Mouse (Mus musculus) limb, embryonic 14.5 days (tissue): ENCODE results near the gene Pkn1. TPM values are rescaled to one million over a fixed set of nuclear protein-coding genes. Genes with fewer than 3 reads are reported as not detected.
A peak's percentile ranks its signal among the peaks of the same experiment; 100 is the strongest.

Source experiments
- ATAC-seq: fragments of 200-750 bp; cut with Nextera tagmentation; 2 replicates; pipeline ENCODE4 v1.8.0; 2017; ENCODE audit warnings: low read depth, moderate number of reproducible peaks, moderate TSS enrichment; ENCODE audit not compliant: low FRiP score
- DNase-seq: peaks from one replicate; pipeline ENCODE4 v3.0.0-alpha.2; 2015; ENCODE audit warnings: low spot score
- H3K27ac ChIP-seq: fragments of 300-500 bp; sonication (generic); replicated peaks from 2 replicates; pipeline ENCODE4 v1.5.1; 2014; ENCODE audit warnings: low read depth, mild to moderate bottlenecking, low read length, moderate library complexity, mixed read lengths
- H3K27me3 ChIP-seq: fragments of 300-500 bp; sonication (generic); 2 replicates; pipeline ENCODE4 v1.6.1; 2014; ENCODE audit warnings: low read length, mixed read lengths; ENCODE audit not compliant: control insufficient read depth, insufficient read depth
- H3K36me3 ChIP-seq: fragments of 300-500 bp; sonication (generic); 2 replicates; pipeline ENCODE4 v1.6.1; 2014; ENCODE audit warnings: mild to moderate bottlenecking, low read length, moderate library complexity, mixed read lengths; ENCODE audit not compliant: control insufficient read depth, insufficient read depth
- H3K4me1 ChIP-seq: fragments of 300-500 bp; sonication (generic); 2 replicates; pipeline ENCODE4 v1.6.1; 2014; ENCODE audit warnings: antibody characterized with exemption, low read length, mixed read lengths; ENCODE audit not compliant: control insufficient read depth, insufficient read depth
- H3K4me2 ChIP-seq: fragments of 300-500 bp; sonication (generic); replicated peaks from 2 replicates; pipeline ENCODE4 v1.6.1; 2014; ENCODE audit warnings: low read depth, mild to moderate bottlenecking, low read length, moderate library complexity; ENCODE audit not compliant: severe bottlenecking
- H3K4me3 ChIP-seq: fragments of 300-500 bp; sonication (generic); replicated peaks from 2 replicates; pipeline ENCODE4 v1.5.1; 2014; ENCODE audit warnings: low read length
- H3K9ac ChIP-seq: fragments of 300-500 bp; sonication (generic); 2 replicates; pipeline ENCODE4 v1.6.1; 2014; ENCODE audit warnings: mild to moderate bottlenecking, low read depth, low read length, moderate library complexity; ENCODE audit not compliant: severe bottlenecking
- H3K9me3 ChIP-seq: fragments of 300-500 bp; sonication (generic); 2 replicates; pipeline ENCODE4 v1.6.1; 2016; ENCODE audit warnings: low read length; ENCODE audit not compliant: control insufficient read depth
- POLR2A ChIP-seq: fragments of 200-500 bp; IDR thresholded peaks from 2 replicates; pipeline ENCODE4 v1.8.0; 2012; ENCODE audit warnings: inconsistent platforms, mild to moderate bottlenecking, moderate library complexity, borderline replicate concordance; ENCODE audit not compliant: insufficient read depth, insufficient read length; ENCODE audit errors: extremely low read depth
- WGBS: fragments of 180-500 bp; shearing (Covaris S2); extraction: QIAGEN DNeasy Blood & Tissue Kit; methylation state at CpG from one replicate; pipeline ENCODE4 v1.1.7; 2014; 5-methylcytosine and 5-hydroxymethylcytosine counted together
- polyA plus RNA-seq, 2 experiments: library from polyadenylated mRNA; depleted of rRNA in 1 of 2; stranded (reverse) in 1 of 2; unstranded in 1 of 2; fragments of >200 nt; fragmentation: Nextera tagmentation in 1 of 2; extraction: Ambion mirVana in 1 of 2; gene quantifications; 2 replicates each; pipeline versions ENCODE4 v1.2.1 to v1.2.3; 2012 to 2014

Gene Pkn1
- polyA plus RNA-seq, 2 experiments, result 24.3 to 46.9 TPM

DNA sequence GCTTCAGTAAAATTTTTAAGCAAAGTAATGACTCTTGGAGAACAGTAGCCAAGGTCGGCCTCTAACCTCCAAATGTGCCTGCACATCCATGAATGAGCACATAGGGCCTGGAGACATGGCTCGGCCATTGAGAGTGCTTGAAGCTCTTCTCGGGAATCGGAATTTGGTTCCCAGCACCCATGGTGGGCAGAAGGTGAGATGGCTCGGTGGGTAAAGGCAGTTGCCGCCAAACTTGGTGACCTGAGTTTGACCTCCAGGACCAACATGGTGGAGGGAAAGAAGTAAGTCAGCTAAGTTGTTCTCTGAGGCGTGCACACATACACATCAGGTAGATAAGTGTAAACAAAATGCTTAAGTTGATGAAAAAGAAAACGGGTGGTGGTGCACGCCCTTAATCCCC, 42.9 kb downstream of the Pkn1 start:
- no peaks in the 10 kb centered on the region for H3K9me3 ChIP-seq
- no peak overlapping the region for H3K27ac ChIP-seq
- WGBS, result 92% methylated on average over 9 of the region's 9 CpGs
- ATAC-seq, result no peak
- peaks cover 23% of the 10 kb centered on the region for H3K4me1 ChIP-seq
- H3K36me3 ChIP-seq, result peaks cover 14% of the 10 kb centered on the region
- no peak for DNase-seq
- H3K4me3 ChIP-seq, result no peak overlapping the region
- TF ChIP-seq POLR2A, result no peak
- H3K4me2 ChIP-seq, result no peak overlapping the region
- H3K27me3 ChIP-seq, result no peaks in the 10 kb centered on the region
- no peak overlapping the region for H3K9ac ChIP-seq

DNA sequence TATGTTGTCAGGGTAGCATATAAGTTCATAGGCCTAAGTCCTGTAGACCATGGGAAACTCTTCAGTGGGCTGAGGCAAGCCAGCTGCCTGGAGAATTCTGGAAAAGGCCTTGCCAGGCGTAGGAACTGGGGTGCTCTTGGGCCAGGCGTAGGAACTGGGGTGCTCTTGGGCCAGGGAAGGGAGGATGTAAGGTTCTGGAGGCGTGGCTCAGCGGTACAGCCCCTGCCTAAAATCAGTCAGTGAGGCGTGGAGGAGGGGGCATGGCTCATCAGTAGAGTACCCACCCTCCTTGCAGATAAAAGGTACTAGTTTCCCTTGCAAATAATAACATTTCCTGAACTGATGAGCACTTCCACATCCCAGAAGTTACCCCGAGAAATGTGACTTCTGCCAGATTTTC, 44.3 kb downstream of the Pkn1 start:
- Histone ChIP-seq H3K27ac (no peak overlapping the region), H3K9ac (no peak overlapping the region), H3K27me3 (no peaks in the 10 kb centered on the region), H3K4me1 (peaks cover 12% of the 10 kb centered on the region), H3K4me2 (no peak overlapping the region), H3K36me3 (peaks cover 14% of the 10 kb centered on the region), H3K4me3 (no peak overlapping the region), H3K9me3 (no peaks in the 10 kb centered on the region)
- WGBS, result 93% methylated on average over 6 of the region's 6 CpGs
- DNase-seq (no peak), ATAC-seq (no peak)
- TF ChIP-seq POLR2A, result no peak

DNA sequence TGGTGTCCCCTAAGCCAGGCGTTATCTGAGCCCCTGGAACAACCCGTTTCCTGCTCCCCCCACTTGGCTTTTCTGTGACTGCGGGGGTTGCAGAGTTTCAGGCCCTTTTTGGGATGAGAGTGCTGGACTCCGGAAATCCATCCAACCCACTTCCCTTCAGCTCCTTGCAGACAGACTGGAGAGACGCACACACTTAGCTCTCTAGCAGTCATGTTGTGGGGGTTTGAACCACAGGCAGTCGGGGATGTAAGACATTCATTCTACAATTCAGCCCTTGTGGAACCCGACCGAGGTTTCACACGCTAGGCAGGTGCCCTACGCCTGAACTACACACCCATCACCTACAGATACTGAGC, 45.3 kb downstream of the Pkn1 start:
- 42% methylated on average over 10 of the region's 10 CpGs for WGBS
- H3K4me3 ChIP-seq, result peak overlapping the region; percentile 89
- peaks cover 12% of the 10 kb centered on the region for H3K4me1 ChIP-seq
- TF ChIP-seq POLR2A, result no peak
- H3K9me3 ChIP-seq, result no peaks in the 10 kb centered on the region
- peaks cover 14% of the 10 kb centered on the region for H3K36me3 ChIP-seq
- H3K27ac ChIP-seq, result 0 out of 2 replicates have a peak overlapping the region, but pooled peaks have one; percentile 15
- DNase-seq (no peak), ATAC-seq (no peak)
- peak overlapping the region; percentile 82 for H3K4me2 ChIP-seq
- H3K9ac ChIP-seq, result peak overlapping the region; percentile 78
- no peaks in the 10 kb centered on the region for H3K27me3 ChIP-seq

DNA sequence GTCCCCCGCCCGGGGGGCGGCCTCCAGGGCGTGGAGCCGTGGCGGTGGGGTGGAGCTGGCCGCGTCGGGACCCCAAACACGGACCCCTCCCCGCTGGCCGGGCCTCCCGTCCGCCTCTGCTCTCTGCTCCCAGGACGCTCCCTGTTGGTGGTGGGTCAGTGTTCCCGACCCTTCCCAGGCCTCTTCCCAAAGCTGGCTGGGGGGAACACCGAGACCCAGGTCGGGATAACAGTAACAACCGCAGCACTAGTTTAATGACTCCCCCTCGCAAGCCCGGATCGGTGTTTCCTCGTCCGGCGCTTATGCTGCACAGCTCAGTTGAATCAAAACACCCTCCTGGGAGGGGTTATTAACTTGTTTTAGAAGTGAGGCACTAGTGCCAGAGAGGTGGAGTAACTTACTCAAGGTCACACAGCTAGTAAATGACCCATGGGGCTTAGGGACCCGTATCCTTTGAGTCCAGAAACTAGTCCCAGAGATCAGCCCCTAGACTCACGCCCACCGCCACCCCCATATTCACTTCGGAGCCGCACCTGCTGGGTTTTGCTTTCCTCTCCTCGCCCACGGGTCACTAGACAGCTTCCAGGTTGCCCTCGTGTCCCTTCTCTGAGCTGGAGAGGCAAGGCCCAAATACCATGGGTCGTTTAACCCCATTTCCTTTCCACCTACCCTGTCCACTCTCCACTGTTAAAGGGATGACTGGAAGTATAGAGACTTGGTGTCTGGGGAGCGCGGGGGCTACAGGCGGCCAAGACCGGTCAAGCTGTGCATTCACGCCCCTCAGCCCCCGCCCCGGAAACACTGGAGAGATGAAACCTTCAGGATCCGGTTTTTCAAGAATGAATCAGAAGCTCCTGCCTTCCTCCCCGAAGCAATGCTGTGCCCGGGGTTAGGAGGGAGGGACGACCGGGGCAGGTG, 46.0 kb downstream of the Pkn1 start:
- H3K4me1 ChIP-seq, result peaks cover 12% of the 10 kb centered on the region
- ATAC-seq, result peak; percentile 51
- peaks cover 14% of the 10 kb centered on the region for H3K36me3 ChIP-seq
- 1% methylated on average over 29 of the region's 46 CpGs for WGBS
- DNase-seq, result no peak
- H3K27ac ChIP-seq, result 0 out of 2 replicates have a peak overlapping the region, but pooled peaks have one; percentile 40
- no peaks in the 10 kb centered on the region for H3K27me3 ChIP-seq
- TF ChIP-seq POLR2A, result no peak
- H3K9ac ChIP-seq, result peak overlapping the region; percentile 78
- peak overlapping the region; percentile 89 for H3K4me3 ChIP-seq
- no peaks in the 10 kb centered on the region for H3K9me3 ChIP-seq
- H3K4me2 ChIP-seq, result peak overlapping the region; percentile 82

DNA sequence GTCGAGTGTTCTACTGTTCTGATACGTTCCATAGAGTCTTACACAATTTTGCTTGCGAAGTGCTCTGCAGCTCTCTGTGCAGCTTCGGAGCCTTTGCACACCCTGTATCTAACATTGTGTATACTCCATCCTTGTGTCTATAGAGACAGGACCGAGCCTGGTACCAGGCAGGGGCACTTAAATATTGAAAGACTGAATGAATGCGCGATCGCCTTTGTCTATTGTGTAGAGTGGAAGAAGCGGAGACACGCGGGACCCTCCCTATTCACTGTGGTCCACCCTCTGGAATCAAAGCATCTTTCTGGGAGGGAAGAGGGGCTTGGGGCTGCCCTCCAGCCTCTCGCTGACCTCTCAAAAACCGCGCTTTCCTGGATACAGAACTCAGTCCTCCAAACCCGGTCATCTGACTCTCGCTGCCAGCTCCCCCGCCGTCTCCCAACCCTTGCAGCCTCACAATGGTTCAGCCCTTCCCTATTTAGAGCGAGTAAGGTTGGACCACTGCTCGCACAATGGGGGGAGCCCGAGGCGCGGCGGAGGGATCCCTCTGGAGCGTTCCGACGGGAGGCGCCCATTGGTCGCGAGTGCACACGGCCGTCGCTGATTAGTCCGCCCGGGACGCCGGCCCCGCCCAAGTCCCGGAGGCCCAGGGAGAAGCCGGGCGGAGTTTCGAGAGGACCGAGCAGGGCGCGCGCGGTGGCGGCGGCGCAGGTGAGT, 46.8 kb downstream of the Pkn1 start, which contains the start of gene Gipc1:
Gene Gipc1 (plus strand): TSS at position 648 of the 714 bp plus-strand sequence.
- Histone ChIP-seq H3K4me1 (peaks cover 12% of the 10 kb centered on the region), H3K9ac (peak within 1 kb of the TSS; percentile 78), H3K4me3 (peak within 1 kb of the TSS; percentile 89), H3K9me3 (no peaks in the 10 kb centered on the region), H3K4me2 (peak within 1 kb of the TSS; percentile 82), H3K27ac (peak within 1 kb of the TSS; percentile 79), H3K36me3 (peaks cover 8% of the 10 kb centered on the region), H3K27me3 (no peaks in the 10 kb centered on the region)
- DNase-seq, result peak; percentile 98
- ATAC-seq, result peak; percentile 98
- 7% methylated on average over 44 of the region's 50 CpGs for WGBS
- TF ChIP-seq POLR2A, result peak; percentile 60; the same call in 1 of the 2 replicates
